Mouse (Mus musculus): ENCODE data around the gene Tmem158. TPM values are rescaled to one million over a fixed set of nuclear protein-coding genes. Genes with fewer than 3 reads are reported as not detected.
A peak's percentile ranks its signal among the peaks of the same experiment; 100 is the strongest.

Tmem158 gene
- polyA plus RNA-seq, 1 experiment from 2014 or later, result 7.1 TPM

DNA sequence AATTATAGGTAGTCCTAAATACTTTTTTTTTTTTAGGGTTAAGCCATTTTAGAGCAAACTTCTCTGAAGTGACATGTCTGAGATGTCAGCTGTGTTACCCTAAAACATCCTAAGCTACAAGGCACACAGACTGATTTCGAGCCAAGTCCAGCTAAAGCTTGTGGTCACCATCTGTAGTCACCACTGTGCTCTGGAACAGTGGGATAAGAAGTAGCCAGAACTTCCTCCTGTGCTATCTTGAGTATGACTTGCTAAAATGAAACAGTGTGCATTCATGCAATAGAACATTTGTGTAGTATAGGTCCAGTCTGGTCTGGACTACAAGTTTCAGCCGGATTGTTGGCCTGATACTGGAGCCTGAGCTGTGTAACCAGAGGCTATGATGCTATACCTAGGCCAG, 14.8 kb upstream of the Tmem158 start:
- Histone ChIP-seq H3K9me3 (no peaks in the 10 kb centered on the region), H3K36me3 (no peaks in the 10 kb centered on the region), H3K27me3 (ENCODE audit: insufficient read depth, poor library complexity, severe bottlenecking) (no peaks in the 10 kb centered on the region), H3K27ac (no peak overlapping the region), H3K4me1 (peaks cover 4% of the 10 kb centered on the region), H3K4me3 (no peak overlapping the region)
- no peak for DNase-seq (ENCODE audit: low spot score)
- WGBS, result 75% methylated on average over 2 of the region's 2 CpGs

DNA sequence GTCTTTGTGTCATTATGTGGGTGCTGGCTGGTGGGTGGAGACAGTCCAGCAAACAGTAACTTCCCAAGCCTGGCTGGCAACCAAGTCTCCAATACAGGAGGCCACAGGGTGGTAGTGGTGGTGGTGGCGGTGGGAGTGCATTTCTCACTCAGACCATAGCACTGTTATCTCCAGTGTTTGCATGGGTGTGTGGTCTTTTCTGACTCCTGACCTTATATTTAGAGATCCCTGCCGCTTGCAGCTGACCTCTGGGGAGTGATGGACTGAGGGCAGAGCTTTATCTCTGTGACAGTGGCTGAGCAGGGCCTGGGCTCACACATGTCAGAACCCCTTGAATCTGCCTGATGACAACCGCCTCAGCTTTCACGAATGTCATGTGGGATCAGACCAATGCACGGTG, 14.1 kb upstream of the Tmem158 start:
- Histone ChIP-seq H3K27me3 (ENCODE audit: insufficient read depth, poor library complexity, severe bottlenecking) (no peaks in the 10 kb centered on the region), H3K4me3 (no peak overlapping the region), H3K9me3 (no peaks in the 10 kb centered on the region), H3K36me3 (no peaks in the 10 kb centered on the region), H3K4me1 (peaks cover 4% of the 10 kb centered on the region), H3K27ac (no peak overlapping the region)
- DNase-seq (ENCODE audit: low spot score), result no peak
- WGBS, result 38% methylated on average over 5 of the region's 5 CpGs

DNA sequence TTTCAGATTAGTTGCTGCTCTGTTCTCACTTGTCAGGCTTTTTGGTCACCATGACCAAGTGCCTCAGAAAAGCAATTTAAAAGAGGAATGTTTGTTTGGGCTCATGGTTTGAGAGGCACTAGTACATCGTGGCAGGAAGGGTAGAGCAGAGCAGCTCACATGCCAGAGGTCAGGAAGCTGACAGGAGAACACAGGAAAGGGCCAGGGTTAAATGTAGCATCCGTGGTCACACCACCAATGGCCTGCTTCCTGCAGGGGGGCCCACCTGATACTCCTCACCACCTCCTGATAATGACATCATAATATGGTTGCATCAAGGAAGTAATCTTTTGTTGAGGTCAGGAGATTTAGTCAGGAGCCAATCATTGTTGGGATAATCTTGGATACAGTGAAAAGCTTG, 13.3 kb upstream of the Tmem158 start:
- Histone ChIP-seq H3K36me3 (no peaks in the 10 kb centered on the region), H3K27ac (no peak overlapping the region), H3K4me3 (no peak overlapping the region), H3K9me3 (no peaks in the 10 kb centered on the region), H3K4me1 (peaks cover 4% of the 10 kb centered on the region), H3K27me3 (ENCODE audit: insufficient read depth, poor library complexity, severe bottlenecking) (no peaks in the 10 kb centered on the region)
- no peak for DNase-seq (ENCODE audit: low spot score)
- 39% methylated on average over 2 of the region's 2 CpGs for WGBS

DNA sequence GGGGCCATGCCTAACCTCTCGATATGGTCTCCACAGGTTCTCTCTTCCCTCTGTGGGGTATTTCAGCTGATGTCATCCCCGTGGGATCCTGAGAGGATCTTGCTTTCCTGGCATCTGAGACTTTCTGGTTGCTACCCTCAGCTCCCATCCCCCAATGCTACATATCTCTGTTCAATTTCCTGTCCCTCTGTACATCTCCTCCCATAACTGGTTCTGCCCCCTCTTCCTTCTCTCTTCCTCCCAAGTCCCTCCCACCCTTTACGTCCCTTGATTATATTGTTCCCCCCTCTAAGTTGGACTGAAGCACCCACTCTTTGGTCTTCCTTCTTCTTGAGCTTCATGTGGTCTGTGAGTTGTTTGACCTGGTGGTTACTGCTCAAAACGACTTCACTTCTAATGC, 11.0 kb upstream of the Tmem158 start:
- peaks cover 4% of the 10 kb centered on the region for H3K4me1 ChIP-seq
- no peak overlapping the region for H3K27ac ChIP-seq

DNA sequence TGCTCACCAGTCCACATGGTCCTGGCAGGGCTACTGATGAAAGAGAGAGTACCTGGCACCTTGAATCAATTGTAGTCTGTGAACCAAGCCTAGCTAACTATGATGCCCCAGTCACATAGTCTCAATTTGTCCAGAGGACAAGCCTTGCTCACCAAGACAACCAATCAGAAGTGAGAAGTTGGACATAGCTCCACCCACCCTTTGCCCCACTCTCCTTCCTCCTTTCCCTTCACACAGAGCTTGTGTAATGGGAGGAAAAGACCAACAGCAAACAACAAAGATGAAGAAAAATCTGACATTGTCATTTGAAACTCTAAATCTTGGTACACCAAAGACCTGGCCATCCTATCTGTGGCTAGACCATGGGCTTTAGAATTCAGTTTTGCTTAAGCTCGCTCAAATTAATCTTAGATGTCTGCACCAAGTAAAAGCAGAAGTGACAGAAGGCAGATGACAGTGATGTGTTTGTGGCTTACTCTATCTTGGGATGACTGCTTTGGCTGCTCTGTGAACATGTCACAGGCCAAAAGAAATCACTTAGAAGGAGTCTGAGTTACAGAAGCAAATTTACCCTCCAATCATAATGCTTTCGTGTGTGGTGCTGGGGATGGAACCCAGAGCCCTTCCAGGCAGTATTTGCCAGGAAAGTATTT, 9.5 kb upstream of the Tmem158 start:
- Histone ChIP-seq H3K9me3 (no peaks in the 10 kb centered on the region), H3K36me3 (no peaks in the 10 kb centered on the region), H3K27ac (no peak overlapping the region), H3K27me3 (ENCODE audit: insufficient read depth, poor library complexity, severe bottlenecking) (peaks cover 5% of the 10 kb centered on the region; the same call in 1 of the 2 replicates), H3K4me3 (no peak overlapping the region), H3K4me1 (peaks cover 4% of the 10 kb centered on the region)
- 74% methylated on average over 2 of the region's 2 CpGs for WGBS
- no peak for DNase-seq (ENCODE audit: low spot score)

More for the DNA sequence above, 11.0 kb upstream of the Tmem158 start:
- H3K27me3 ChIP-seq (ENCODE audit: insufficient read depth, poor library complexity, severe bottlenecking), result no peaks in the 10 kb centered on the region
- H3K4me3 ChIP-seq, result no peak overlapping the region
- H3K9me3 ChIP-seq, result no peaks in the 10 kb centered on the region
- H3K36me3 ChIP-seq, result no peaks in the 10 kb centered on the region
- DNase-seq (ENCODE audit: low spot score), result no peak
- 62% methylated on average over 4 of the region's 4 CpGs for WGBS

DNA sequence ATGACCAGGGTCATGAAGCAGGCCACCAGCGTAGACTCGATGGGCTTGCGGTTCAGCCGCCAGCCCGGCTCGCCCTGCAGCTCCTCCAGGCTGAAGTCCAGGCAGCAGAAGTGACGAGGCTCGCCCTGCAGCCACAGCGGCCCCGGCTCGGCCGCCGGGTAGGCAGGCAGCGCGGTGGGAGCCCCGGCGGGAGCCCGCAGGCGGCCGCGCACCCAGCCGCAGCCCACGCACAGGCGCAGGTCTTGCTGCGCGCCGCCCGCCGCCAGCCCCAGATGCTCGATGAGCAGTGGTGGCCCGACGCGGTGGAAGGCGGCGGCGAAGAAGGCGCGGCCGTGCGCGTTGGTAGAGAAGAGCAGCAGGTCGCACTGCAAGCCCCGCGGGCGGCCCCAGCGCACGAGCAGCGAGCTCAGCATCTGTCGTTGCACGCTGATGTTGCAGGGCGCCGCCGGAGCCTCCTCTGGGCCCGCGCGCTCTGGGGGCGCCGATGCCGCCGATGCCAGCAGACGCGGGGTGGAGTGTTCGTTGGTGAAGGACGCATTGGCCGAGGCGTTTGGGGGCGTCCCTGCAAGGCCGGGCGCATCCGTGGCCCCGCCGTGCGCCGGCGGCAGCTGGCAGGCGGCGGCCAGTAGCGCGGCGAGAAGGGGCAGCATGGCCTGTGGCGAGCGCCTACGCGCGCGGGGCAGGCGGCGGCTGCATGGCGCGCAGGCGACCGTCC, 511 bp downstream of the Tmem158 start:
- no peaks in the 10 kb centered on the region for H3K9me3 ChIP-seq
- H3K36me3 ChIP-seq, result no peaks in the 10 kb centered on the region
- peak overlapping the region; percentile 83 for H3K27ac ChIP-seq
- H3K4me1 ChIP-seq, result peaks cover 7% of the 10 kb centered on the region; the same call in 1 of the 2 replicates
- peak overlapping the region; percentile 78 for H3K4me3 ChIP-seq
- under 1% methylated on average over 92 of the region's 92 CpGs for WGBS
- H3K27me3 ChIP-seq (ENCODE audit: insufficient read depth, poor library complexity, severe bottlenecking), result peaks cover 48% of the 10 kb centered on the region
- peak; percentile 78 for DNase-seq (ENCODE audit: low spot score)

DNA sequence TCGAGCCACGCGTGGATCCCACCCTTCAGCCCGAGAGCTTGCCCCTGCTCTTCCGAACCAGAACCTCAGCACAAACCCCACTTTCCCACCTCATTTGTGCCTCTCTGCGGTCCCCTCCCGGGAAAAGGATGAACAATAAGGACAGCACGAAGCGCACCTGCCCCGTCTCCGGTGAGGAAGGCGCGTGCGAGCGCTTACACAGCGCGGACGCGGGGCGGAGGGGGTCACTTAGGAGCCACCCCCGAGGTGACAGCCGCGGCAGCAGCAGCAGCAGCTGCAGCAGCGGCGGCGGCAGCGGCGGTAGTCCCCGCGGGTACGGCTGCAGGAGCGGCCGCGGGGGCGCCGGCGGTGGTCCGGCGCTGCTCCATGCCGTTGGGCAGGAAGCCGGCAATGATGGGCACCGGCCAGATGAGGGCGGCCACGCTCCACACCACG, 1.1 kb downstream of the Tmem158 start:
- H3K27me3 ChIP-seq (ENCODE audit: insufficient read depth, poor library complexity, severe bottlenecking), result peaks cover 50% of the 10 kb centered on the region
- under 1% methylated on average over 43 of the region's 45 CpGs for WGBS
- peak; percentile 92 for DNase-seq (ENCODE audit: low spot score)
- H3K36me3 ChIP-seq, result no peaks in the 10 kb centered on the region
- H3K27ac ChIP-seq, result peak overlapping the region; percentile 83
- peaks cover 7% of the 10 kb centered on the region; the same call in 1 of the 2 replicates for H3K4me1 ChIP-seq
- no peaks in the 10 kb centered on the region for H3K9me3 ChIP-seq
- H3K4me3 ChIP-seq, result peak overlapping the region; percentile 78

DNA sequence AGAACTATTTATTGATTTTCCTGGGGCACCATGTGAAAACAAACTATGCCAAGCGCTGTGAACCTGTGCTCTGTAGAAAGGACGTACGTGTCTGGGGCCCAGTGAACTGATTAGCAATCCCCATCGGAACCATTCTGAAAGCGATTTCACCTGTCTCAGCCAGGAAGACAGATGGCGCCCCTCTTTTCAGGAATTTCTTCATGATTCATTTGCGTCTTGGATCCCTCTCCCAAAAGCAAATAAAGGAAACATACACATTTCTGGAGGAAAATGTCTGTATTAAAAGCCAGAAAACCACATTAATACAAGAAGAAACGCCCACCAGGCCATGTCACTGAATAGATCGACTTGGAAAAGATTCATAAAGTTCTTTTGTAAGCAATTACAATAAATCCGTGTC, 1.8 kb downstream of the Tmem158 start:
- no peaks in the 10 kb centered on the region for H3K9me3 ChIP-seq
- 34% methylated on average over 10 of the region's 10 CpGs for WGBS
- no peak overlapping the region for H3K4me3 ChIP-seq
- peaks cover 7% of the 10 kb centered on the region; the same call in 1 of the 2 replicates for H3K4me1 ChIP-seq
- DNase-seq (ENCODE audit: low spot score), result no peak
- no peak overlapping the region for H3K27ac ChIP-seq
- no peaks in the 10 kb centered on the region for H3K36me3 ChIP-seq
- H3K27me3 ChIP-seq (ENCODE audit: insufficient read depth, poor library complexity, severe bottlenecking), result peaks cover 51% of the 10 kb centered on the region

DNA sequence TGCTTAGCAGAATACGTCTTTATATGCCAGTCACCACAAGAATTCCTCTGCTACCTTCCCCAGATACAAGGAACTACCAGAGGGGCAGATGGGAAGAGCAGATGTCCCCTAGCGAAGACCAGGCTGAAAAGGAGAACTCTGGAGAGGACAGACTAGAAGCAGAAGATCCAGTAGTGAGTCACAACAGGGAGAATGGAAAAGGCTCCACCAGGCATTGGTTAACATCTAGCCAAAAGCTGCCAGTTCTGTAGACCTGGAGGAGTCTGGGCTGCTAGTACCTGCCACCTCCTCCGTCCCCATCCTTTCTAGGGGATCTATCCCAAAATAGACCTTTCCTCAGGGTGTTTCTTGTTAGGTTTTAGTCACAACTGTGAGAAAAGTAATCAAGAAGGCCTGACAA, 4.8 kb downstream of the Tmem158 start:
- no peak overlapping the region for H3K4me3 ChIP-seq
- peaks cover 11% of the 10 kb centered on the region; the same call in 1 of the 2 replicates for H3K4me1 ChIP-seq
- H3K9me3 ChIP-seq, result no peaks in the 10 kb centered on the region
- peaks cover 38% of the 10 kb centered on the region for H3K27me3 ChIP-seq (ENCODE audit: insufficient read depth, poor library complexity, severe bottlenecking)
- H3K27ac ChIP-seq, result no peak overlapping the region
- 74% methylated on average over 3 of the region's 3 CpGs for WGBS
- no peaks in the 10 kb centered on the region for H3K36me3 ChIP-seq
- DNase-seq (ENCODE audit: low spot score), result no peak

DNA sequence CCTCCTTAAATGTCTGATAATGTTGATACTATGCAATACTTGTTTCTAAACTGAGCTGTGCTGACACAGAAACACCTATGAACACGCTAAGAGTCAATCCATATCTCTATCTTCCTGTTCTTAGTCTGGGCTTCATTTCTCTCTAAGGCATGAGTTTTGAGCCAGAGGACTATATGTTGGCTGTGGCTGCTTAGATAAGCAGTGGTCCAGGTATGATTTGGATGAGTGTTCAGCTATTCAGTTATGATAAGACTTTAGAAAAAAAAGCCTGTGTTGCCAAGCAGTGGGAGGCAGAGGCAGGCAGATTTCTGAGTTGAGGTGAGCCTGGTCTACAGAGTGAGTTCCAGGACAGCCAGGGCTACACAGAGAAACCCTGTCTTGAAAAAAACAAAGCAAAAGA, 12.6 kb downstream of the Tmem158 start:
- H3K9me3 ChIP-seq, result no peaks in the 10 kb centered on the region
- no peak overlapping the region for H3K4me3 ChIP-seq
- no peak overlapping the region for H3K27ac ChIP-seq
- peaks cover 2% of the 10 kb centered on the region; the same call in 1 of the 2 replicates for H3K4me1 ChIP-seq
- no peak for DNase-seq (ENCODE audit: low spot score)
- no peaks in the 10 kb centered on the region for H3K36me3 ChIP-seq
- WGBS, result 77% methylated on average over 1 of the region's 1 CpGs
- H3K27me3 ChIP-seq (ENCODE audit: insufficient read depth, poor library complexity, severe bottlenecking), result no peaks in the 10 kb centered on the region

DNA sequence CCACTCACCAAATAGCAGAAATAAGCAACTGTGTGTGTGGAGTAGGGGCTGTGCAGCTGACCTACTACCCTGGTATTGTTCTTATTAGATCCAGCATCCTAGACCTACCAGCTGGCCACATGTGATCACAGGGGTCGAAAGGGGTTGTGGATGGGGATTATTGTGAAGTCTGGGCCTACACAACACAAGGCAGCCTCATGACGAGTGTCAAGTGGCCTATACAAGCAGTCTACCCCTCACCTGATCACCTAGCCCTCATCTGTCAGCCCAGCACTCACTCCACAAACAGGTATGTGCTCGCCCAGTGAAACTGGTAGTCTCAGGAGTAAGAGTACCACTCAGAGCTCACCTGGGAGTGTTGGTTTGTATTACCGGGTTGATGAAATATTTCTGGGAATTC, 15.4 kb downstream of the Tmem158 start:
- DNase-seq (ENCODE audit: low spot score), result peak; percentile 59
- 74% methylated on average over 4 of the region's 4 CpGs for WGBS
- no peaks in the 10 kb centered on the region for H3K9me3 ChIP-seq
- H3K36me3 ChIP-seq, result no peaks in the 10 kb centered on the region
- no peak overlapping the region for H3K4me3 ChIP-seq
- H3K27ac ChIP-seq, result no peak overlapping the region
- H3K4me1 ChIP-seq, result no peaks in the 10 kb centered on the region
- H3K27me3 ChIP-seq (ENCODE audit: insufficient read depth, poor library complexity, severe bottlenecking), result no peaks in the 10 kb centered on the region

DNA sequence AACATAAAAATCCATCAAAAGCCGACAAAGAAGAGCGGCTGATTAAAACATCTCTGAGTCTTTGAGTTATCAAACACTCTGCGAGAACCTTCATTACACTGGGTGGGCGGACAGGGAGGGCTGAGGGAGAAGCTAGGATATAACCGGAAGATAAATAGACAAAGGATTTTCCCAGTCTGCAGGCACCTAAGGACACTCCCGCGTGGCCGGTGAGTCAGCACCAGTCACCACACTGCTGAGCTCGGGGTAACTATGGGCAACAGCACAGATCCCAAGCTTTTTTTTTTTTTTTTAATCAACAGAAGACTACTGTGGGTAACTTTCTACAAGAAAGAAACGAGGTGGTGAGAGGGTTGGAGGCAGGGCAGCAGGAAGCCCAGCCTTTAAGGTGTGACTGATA, 16.6 kb downstream of the Tmem158 start:
- 56% methylated on average over 10 of the region's 10 CpGs for WGBS
- peak; percentile 64 for DNase-seq (ENCODE audit: low spot score)

DNA sequence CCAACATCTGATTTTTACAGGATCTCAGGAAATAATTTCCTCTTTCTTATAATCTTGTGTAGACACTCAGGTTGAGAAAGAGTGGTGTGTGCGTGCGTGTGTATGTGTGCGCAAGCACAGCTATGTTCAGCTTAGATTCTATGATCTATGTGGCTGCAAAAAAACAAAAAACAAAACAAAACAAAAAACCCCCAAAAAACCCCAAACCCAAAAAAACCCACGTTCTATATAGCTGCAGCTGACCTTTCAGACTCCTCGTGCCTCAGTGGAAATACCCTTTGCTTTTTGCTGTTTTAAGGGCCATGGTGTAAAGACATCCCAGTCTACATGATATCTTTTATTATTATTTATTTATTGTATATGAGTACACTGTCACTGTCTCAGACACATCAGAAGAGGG, 19.4 kb downstream of the Tmem158 start:
- Histone ChIP-seq H3K4me1 (peaks cover 4% of the 10 kb centered on the region), H3K27ac (no peak overlapping the region), H3K4me3 (no peak overlapping the region), H3K27me3 (ENCODE audit: insufficient read depth, poor library complexity, severe bottlenecking) (no peaks in the 10 kb centered on the region), H3K36me3 (no peaks in the 10 kb centered on the region), H3K9me3 (no peaks in the 10 kb centered on the region)
- 88% methylated on average over 5 of the region's 5 CpGs for WGBS
- no peak for DNase-seq (ENCODE audit: low spot score)

More for the DNA sequence above, 16.6 kb downstream of the Tmem158 start:
- H3K4me3 ChIP-seq, result no peak overlapping the region
- no peaks in the 10 kb centered on the region for H3K9me3 ChIP-seq
- H3K27ac ChIP-seq, result no peak overlapping the region
- no peaks in the 10 kb centered on the region for H3K4me1 ChIP-seq
- H3K36me3 ChIP-seq, result no peaks in the 10 kb centered on the region
- no peaks in the 10 kb centered on the region for H3K27me3 ChIP-seq (ENCODE audit: insufficient read depth, poor library complexity, severe bottlenecking)

All from heart, embryonic 10.5 days (tissue).